Mouse (Mus musculus) kidney, postnatal 10 days (tissue): Measurements from ENCODE around the gene Spata1.
"Not testable (repeated sequence)": the region's sequence is repeated elsewhere in the genome, so short reads cannot be mapped to it uniquely, and the experiment has no call there.

Experiments used
- DNase-seq: peaks from one replicate; pipeline ENCODE4 v3.0.0; 2021; ENCODE audit warnings: mixed read lengths

The Spata1 gene

DNA sequence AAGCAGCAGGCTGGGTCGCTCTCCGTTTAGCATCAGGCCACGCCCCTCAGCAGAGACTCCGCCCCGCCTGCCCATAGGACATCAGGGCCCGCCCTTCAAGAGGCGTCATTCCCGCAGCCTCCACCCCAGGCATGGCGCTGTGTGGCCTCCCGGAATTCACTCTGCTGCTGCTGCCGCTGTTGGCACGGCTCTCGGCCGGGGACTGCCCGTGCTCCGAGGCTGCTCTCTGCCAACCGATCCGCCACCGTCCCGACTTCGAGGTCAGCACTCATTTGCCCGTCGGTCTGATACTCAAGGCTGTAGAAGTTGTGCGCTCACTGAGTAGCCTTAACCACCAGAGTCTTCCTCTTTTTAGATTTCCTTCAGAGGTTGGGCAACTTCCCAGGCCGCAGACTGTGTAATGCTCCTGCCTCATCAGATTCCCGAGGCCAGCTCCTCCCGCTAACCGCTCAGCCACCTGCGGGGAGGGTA is 49.1 kb downstream of the Spata1 start:
- peak; percentile 98 for DNase-seq

DNA sequence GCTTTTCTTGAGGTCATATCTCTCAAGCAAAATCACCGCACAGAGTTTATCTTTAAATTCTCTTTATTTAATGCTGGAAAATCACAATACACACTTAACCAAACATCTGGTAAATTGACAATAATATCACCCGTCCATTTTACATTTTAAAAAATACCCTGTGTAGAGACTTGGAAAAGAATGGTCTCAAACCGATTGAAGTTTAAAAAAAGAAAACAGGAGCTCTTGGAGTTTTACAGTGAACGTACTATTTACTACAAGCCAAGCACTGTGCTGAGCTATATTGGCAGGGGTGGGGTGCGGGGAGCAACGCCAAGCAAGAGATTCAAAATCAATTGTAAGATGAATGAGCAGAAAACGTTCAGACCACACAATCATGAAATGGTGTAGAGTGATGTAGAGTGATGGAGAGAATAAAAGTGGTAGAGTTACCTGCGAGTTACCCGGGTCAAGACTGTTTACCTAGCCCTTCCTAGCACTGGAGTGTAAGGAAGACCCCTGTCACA is 49.8 kb downstream of the Spata1 start, which contains the start of gene Ctbs:
Ctbs (plus strand) TSS at position 51 of the 506 bp plus-strand sequence.
- no peak for DNase-seq

DNA sequence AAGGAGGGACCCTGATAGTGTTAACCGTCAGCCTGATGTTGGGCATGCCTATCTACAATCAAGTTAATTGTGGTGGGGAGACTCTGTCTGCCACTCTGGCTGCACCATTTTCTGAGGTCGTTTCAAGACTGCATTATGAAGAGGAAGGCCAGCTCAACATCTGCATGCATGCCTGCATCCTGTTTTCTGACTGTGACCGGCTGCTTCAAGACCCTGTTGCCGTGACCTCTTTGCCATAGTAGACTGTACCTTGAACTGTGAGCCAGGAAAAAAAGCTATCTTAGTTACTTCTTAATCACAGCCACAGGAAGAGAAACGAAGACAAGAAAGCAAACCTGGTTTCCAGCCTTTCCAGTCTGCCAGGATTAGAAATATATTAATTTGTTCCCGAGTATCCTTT is 50.6 kb downstream of the Spata1 start:
- peak; percentile 40 for DNase-seq

DNA sequence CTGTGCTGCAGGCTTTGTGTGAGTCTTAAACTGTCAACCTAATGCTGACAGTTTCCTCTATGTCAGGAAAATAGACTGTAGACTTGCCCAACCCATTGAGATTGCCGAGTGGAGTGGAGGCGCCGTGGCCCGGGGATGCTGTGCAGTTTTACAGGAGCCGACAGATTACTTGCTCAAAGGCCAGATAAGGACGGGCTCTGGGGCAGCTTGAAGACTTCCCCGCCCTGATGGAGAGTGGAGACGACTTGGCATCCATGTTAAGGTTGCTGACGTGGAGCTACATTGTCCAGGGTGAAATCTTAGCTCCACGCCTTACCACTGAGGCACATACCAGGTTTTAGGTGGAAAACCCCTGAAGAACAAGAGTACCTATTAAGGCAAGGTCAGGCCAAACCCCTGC is 51.2 kb downstream of the Spata1 start:
- no peak for DNase-seq

DNA sequence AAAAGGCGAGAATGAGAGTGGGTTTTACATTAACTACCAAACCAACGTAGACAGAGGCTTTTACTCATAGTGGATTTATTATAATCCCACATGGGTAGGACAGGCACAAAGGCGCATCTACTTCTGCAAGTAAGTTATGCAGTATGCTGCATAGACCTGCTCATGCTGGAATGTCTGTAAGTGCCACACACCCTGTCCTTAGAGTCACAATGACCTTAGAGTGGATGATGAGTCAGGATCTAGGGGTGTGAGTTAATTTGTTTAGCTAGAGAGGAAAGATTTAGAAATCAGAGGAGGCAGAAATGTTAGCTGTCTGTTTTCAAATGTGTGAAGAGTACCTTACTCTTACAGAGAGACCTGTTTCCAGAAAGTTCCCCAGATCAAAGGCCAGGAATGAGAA is 52.0 kb downstream of the Spata1 start:
- DNase-seq, result no peak

DNA sequence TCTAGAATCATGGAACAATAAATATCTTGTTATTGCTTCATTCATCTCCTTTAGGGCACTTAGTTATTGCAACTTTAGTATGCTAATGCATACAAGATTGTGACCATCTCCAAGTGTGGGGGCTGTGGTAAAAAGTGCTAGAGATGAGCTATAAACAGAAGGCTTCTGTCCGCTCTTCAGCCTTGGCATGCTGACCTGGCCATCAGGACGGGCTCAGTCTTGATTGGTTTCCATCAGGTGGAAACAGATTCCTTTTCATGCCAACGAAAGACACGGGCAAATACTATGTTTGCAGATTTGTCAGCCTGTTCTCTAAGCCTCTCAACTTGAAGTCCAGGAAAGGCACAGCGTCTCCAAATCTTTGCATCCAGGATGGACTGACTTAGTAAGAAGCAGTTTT is 52.4 kb downstream of the Spata1 start:
- no peak for DNase-seq

DNA sequence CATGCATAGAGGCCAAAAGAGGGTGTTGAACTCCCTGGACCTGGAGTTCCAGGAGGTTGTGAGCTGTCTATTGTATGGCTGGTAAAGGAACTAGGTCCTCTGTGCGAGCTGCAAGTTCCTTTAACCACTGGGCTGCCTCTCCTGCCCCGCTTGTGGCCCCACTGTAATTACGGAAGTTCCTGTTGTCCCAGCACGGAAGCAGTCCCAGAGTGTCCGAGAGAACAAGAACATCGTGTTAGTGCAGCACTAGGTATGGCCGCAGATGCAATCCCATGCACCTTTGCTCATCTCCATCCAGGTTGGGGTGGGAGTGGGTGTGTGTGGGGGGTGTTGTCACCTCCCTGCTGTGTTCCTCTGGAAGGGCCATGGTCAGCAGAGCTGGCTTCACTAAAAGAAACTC is 54.7 kb downstream of the Spata1 start:
- DNase-seq, result no peak

DNA sequence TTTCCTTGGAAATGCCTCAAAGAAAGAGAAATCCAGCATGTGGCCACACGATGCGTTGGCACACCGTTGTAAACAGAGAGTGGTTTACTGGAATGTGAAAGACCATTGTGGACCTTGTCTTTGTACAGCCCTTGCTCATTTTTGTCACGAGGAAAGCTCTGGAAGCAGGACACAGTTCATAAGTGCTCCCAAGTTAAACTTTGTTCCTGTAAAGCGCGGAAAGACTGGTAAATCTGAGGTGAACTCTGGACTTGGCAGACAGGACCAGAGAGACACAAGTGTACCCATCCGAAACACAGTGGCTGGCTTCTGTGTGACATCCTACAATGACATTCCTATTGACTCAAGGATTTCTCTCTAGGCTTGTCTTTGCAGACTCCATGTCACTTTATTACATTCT is 56.2 kb downstream of the Spata1 start:
- peak; percentile 31 for DNase-seq

DNA sequence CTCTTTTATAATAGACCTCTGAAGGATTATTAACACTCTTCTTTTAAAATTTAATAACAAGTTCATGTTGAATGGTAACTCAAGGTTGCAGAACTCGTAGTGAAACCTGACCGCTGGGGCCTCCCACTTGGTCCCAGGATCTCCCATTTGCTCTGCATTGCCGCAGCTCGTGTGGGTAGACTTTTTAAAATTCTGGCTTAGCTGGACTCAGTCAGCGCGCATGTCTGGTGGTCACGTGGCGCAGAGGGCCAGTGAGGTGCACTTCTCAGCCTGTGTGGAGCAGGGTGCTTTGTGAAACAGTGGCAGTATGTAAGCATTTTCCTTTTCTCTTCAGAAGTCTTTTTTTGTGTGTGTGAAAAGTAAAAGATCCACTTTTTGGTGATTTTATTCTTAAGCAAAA is 56.6 kb downstream of the Spata1 start:
- DNase-seq, result peak; percentile 48

DNA sequence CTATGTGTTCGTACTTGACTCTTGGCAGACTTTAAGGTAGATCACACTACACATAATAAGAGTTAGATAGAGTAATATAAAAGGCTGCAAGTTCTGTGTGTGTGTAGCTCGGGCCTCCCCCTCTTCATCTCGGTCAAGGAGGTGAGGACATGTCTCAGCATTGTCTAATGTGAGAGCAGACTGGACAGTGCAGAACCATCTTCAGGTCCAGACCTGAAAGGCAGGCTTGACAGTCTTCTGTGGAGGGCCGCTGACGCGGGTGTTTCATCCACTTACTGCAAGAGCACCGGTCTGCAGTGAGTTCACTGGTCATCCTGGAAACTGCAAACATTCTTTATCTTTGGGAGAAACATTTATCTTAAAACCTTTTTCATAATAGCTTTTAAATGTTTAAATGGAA is 57.1 kb downstream of the Spata1 start:
- no peak for DNase-seq

DNA sequence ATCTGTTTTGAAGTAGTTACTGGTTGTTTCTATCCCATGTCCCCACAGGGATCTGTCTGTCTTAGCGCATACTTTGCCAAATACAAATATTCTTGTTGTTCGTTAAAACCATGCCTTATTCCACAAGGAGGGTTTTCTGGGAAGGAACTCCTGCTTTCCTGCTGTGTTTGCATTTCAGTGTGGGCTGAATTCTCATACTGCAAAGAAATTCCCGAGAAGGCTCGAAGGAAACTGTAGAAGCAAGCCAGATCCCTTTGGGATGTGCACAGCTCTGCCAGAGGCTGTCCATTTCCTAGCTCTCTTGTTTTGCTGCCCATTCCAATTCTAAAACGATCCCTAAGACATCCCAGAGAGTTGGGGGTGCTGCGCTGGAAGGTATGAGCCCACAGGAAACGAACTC is 59.1 kb downstream of the Spata1 start:
- no peak for DNase-seq

DNA sequence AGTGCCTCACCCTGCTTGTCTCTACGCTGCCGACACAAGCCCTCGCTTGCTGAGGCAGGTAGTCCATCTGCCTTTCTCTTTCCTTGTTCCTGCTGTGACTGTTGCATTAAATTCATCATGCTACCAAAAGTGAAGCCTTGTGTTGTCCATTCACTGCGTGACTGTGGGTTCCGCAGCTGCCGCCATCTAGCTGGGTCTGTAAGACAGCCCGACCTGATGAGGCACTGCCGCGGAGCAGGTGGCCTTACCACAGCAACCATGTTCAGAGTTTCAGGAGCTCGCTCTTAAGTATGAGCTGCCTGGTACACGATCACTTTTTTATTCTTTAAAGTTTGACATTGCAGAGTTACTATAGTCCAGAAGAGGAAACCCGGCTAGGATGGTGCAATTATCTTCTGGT is 59.5 kb downstream of the Spata1 start:
- DNase-seq, result no peak

DNA sequence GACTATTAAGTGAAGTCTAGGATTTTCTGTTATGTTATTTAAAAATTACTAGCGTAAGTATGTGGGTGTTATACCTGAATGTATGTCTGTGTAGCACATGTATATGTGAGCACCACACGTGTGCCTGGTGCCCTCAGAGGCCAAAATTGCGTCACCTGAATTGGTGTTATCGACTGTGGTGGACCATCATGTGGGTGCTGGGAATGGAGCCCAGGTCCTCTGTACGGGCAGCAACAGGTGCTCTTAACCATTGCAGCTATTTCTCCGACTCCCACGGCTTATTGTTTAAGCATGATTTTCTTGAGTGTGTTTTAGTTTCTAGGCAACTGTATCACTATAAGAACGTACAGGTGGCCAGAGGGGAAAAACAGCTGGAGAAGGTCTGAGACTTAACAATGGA is 63.4 kb downstream of the Spata1 start:
- no peak for DNase-seq

DNA sequence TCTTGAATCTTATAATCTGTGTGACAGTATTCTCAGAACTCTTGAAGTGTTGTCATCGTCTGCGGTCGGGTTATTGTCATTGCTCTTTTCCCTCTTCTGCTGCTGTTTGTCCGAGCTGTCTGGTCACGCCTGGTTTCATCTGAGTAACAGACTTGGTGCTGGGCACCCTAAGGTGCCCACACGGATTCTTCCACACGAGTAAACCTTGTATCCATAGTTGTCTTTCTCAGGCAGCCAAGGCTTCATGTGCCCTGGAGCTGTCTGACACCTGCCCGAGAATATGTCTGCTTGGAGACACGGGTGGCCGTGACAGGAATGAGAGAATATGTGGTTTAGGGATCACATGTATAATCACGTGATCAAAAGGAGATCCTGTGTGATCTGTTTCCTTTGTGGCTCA is 64.0 kb downstream of the Spata1 start:
- no peak for DNase-seq

DNA sequence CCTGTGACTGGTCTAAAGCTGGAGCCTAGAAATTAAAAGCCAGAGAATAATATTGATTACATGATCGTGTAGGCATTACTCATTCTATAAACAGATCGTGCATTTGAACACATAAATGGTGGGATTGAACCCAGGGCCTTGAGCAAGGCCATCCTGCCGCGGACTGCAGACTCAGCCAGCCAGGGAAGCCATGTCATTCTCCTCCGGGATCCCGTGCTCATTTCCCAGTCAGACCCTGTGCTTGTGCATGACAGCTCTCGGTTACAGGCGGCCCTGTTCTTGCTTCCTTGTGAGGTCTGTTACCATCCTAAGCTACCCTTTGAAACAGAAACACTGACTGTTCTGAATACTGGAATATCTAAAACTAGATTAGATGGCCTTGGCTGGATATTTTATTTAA is 64.9 kb downstream of the Spata1 start:
- DNase-seq, result no peak

DNA sequence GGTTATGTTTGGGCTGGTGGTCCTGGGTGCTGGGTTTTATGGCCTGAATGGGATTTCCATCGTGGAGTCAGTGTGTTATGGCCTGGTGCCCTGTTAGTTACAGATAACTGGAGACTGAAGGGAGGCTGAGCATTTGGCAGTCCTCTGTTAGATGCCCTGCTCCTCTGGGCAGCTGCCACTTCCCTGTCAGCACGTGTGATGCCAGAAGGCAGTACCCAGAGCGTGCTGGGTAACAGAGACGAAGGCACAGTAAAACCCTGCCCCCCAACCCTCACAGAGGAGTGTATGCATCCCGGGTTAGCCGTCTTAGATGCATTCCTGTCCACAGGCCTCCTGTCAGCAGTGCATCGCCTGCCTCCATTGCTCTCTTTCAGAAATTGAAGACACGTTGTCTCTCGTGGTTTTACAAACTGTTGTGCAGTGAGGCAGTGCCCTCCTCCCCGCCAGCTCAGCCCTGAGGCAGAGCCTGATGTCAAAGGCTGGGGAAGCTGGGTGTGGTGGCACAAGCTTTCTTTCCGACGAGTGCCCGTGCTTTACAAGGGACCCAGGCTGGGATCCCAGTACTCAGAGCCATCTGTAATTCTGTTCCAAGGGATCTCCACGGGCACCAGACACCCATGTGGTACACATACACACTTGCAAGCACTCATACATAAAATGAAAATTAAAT is 65.7 kb downstream of the Spata1 start:
- no peak for DNase-seq

DNA sequence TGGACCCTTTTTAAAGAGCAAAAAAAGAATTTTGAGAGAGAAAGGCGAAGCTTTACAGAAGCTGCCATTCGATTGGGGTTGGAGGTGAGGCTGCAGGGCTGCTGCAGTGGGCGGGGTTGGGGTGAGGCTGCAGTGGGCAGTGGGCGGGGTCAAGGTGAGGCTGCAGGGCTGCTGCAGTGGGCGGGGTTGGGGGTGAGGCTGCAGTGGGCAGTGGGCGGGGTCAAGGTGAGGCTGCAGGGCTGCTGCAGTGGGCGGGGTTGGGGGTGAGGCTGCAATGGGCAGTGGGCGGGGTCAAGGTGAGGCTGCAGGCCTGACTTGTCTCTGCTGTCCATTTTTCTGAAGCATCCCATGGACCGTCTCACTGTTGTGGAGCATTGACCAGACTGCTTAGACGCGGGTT is 66.5 kb downstream of the Spata1 start:
- not testable (repeated sequence) for DNase-seq

DNA sequence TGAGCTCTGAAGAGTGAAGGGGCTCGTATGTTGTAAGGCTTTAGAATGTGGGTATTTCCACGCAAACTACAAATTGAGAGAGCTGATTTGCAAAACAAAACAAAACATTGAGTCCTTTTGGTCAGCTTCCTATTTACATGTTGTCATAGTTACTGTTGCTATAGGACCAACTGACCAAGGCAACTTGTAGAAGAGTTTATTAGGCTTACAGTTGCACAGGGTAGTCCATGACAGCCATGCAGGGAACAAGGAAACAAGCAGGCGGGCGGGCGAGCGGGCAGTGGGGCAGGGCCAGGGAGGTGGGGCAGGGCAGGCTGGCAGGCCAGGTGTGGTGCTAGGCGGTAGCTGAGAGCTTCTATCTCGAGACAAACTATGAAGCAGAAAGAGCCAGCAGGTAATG is 73.1 kb downstream of the Spata1 start:
- no peak for DNase-seq

DNA sequence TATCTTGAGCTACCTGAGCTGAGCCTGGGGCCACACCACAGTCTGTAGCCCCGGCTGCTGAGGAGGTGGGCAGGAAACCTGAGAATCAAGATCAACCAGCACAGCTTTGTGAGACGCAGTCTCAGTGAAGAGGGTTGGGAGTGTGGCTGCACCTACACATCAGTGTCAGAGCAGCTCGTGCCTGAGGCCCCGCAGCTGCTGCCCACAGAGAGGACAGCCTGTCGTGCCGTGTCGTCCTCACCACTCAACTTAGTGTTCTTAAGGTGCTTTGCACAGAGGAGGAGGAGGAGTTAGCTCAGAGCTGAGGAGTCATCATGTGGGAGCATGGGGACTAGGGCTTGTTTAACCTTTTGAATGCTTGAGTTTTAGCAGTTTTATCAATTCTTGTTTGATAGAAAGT is 73.7 kb downstream of the Spata1 start:
- no peak for DNase-seq

DNA sequence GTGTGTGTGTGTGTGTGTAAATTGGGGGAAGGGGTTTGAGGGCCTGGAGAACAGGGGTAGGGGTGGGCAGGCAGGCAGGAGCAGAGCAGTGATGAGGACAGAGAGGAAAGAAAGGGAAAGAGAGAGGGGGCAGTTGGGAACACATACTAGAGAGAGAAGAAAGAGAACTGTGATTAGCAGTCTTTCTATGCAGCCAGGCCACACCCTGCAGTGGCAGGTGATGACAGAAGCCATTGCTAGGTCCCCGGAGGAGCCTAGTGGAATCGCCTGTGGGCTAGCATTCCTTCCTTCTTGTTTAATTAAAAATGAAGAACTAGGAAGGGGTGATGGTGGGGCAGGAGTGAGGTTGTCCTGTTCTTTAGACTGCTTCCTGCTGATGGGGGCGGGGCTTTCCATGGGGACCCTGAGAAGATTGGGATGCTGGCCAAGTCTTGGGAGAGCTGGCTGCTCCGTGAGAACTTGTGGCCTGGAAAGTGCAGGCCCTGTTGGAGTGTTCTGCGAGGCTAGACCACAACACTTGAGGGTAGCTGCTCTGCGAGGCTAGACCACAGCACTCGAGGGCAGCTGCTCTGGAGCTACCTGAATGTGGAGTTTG is 75.2 kb downstream of the Spata1 start:
- no peak for DNase-seq

DNA sequence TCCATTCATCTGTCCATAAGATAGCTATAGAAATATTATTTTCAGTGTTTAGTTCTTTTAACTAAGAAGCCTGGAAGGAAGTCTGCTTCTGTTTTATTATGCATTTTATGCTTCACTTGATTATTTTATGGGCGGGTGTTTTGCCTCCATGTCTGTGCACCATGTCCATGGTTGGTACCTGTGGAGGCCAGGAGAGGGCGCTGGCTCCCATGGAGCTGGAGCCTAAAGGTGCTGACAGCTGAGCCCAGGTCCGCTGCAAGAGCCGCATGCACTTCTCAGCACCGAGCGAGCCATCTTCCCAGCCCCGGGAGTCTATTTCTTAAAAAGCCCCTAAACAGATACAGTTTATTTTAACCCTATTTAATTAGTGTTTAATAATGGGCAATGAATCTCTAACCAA is 75.8 kb downstream of the Spata1 start:
- DNase-seq, result no peak

DNA sequence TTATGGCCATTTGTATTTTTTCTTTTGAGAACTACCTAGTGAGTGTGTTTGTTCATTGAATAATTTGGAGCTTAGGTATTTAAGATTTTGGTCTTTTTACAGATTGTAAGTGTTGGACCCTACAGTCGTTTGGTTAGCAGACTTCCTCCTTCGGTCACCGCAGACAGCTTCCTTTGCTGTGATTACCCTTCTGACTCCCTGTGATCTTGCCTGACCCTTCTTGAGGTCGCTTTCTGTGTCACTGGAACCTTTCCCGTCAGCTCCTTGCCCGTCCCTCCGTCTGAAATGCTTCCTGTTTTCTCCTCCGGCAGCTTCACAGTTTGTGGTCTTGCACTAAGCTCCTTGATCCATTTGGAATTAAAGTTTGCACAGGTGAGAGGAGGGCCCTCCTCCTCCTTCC is 77.8 kb downstream of the Spata1 start:
- no peak for DNase-seq

DNA sequence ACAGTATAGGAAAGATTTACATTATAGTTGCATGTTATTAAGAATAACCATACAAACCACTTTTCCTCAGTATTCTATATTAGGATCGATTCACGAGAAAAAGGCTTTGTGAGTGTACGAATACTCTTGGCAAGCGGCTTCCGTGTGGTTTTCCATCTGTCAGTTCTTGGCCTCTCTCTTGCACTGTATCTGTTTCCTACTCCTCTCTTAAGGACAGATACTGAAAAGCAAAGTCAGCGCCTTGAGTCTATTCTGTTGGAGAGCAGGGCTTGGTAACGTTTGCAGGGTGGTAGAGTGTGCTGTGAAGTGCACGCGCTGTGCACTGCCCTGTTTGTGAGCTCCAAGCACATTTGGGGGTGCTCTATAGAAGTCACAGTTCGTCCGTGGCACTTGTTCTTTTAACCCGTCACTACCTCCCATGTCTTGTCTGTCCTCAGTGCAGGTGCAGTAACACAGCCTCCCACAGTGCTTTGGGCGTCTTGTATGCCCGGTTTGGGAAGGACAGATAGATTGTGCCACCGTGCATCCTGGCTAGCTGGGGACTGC is 79.5 kb downstream of the Spata1 start:
- no peak for DNase-seq

DNA sequence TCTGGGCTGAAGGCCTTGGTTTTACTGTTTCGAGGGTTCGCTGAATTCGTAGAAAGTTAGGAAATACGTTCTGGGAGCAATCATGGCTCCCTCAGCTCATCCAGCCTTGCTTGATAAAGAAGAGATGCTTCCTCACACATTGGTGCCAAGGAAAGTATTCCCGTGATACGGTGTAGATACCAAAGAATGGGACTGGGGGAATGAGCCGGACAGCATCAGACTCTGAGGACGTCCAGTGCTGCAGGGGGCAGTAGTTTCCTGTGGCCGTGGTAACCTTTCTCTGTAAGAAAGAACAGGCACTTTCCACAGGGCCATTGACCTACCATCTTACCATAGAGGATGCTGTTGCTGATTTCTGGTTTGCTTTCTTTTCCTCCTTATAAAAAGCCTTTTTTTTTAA is 80.0 kb downstream of the Spata1 start:
- no peak for DNase-seq

DNA sequence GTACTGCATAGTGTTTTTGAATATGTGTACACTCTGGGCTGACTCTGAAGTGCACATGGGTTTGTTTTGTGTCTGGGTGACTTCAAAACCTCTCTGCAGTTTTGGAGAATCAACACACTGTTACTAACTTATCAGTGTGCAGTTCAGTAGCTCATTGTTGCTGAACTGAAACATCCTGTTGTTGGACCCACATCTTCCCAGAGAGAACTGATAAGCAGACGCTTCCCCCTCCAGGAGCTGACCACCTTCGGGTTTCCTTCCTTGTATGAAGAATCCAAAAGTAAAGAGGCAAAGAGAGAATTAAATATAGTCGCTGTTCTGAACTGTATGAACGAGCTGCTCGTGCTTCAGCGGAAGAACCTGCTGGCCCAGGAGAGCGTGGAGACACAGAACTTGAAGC is 80.7 kb downstream of the Spata1 start:
- no peak for DNase-seq
